Mouse (Mus musculus): ENCODE results near the gene Hapln4. TPM values are rescaled to one million over a fixed set of nuclear protein-coding genes. Genes with fewer than 3 reads are reported as not detected.
A peak's percentile ranks its signal among the peaks of the same experiment; 100 is the strongest.

Gene Hapln4
- polyA plus RNA-seq, 1 experiment from 2014 or later, result 0.56 TPM

DNA sequence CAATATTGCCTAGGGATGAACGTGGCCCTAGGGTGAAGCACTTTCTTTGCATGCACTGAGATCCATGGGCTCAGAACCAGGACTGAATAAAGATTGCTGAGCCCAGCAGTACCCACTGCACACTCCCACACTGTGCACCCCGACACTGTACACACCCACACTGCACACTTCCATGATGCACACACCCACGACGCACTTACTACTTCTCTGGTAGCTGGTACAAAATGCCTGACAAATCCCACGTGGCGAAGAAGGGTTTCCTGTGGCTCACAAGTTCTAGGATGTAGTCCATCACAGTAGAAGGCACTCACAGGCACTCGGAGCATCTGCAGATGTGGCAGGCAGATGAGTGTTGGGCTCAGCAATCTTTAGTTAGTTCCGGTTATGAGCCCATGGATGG lies 41.7 kb downstream of the Hapln4 start:
- H3K27me3 ChIP-seq, result peaks cover 15% of the 10 kb centered on the region
- no peak for ATAC-seq (ENCODE audit: insufficient number of reproducible peaks, low FRiP score, low TSS enrichment, low read depth)
- WGBS, result 60% methylated on average over 8 of the region's 8 CpGs

DNA sequence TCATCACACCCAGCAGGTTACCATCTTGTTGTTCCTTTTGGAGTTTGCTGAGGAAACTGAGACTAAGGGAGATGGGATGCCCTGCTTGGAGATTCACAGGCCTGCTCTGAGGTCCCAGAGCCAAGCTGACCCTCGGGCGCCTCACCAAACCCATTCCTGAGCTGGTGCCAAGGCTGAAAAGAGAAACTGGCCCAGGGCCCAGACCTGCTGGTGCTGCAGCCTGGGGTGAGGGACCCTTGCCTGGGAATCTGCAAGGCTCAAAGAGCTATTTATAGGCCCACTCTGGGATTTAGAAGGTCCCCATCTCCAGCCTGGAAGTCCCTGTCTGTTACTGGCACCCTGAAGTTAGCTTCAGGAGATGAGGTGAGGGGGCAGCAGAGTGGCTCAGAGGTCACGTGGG lies 45.2 kb downstream of the Hapln4 start:
- H3K4me1 ChIP-seq, result peaks cover 10% of the 10 kb centered on the region
- H3K4me3 ChIP-seq (replicated peaks), result no peak overlapping the region
- no peak overlapping the region for H3K4me2 ChIP-seq (replicated peaks)
- no peaks in the 10 kb centered on the region for H3K27me3 ChIP-seq
- WGBS, result 73% methylated on average over 3 of the region's 3 CpGs
- ATAC-seq (ENCODE audit: insufficient number of reproducible peaks, low FRiP score, low TSS enrichment, low read depth), result no peak
- H3K27ac ChIP-seq (replicated peaks), result no peak overlapping the region
- no peaks in the 10 kb centered on the region for H3K9me3 ChIP-seq (replicated peaks)
- H3K36me3 ChIP-seq, result 0 out of 2 replicates have a peak, but pooled peaks cover 12% of the 10 kb centered on the region
- H3K9ac ChIP-seq, result no peak overlapping the region

More for the DNA sequence above, 41.7 kb downstream of the Hapln4 start:
- no peak overlapping the region for H3K4me2 ChIP-seq (replicated peaks)
- no peaks in the 10 kb centered on the region for H3K36me3 ChIP-seq
- H3K9ac ChIP-seq, result no peak overlapping the region
- no peak overlapping the region for H3K27ac ChIP-seq (replicated peaks)
- H3K9me3 ChIP-seq (replicated peaks), result no peaks in the 10 kb centered on the region
- peaks cover 5% of the 10 kb centered on the region; the same call in 1 of the 2 replicates for H3K4me1 ChIP-seq
- no peak overlapping the region for H3K4me3 ChIP-seq (replicated peaks)

GRCm38 (mm10) chr8:70129309-70129952 lies 46.2 kb downstream of the Hapln4 start:
- H3K27ac ChIP-seq (replicated peaks), result no peak overlapping the region
- no peaks in the 10 kb centered on the region for H3K9me3 ChIP-seq (replicated peaks)
- H3K4me1 ChIP-seq, result peaks cover 10% of the 10 kb centered on the region
- ATAC-seq (ENCODE audit: insufficient number of reproducible peaks, low FRiP score, low TSS enrichment, low read depth), result 0 out of 2 replicates have a peak, but pooled peaks have one; percentile 27
- peaks cover 21% of the 10 kb centered on the region for H3K36me3 ChIP-seq
- H3K4me3 ChIP-seq (replicated peaks), result no peak overlapping the region
- no peak overlapping the region for H3K4me2 ChIP-seq (replicated peaks)
- WGBS, result 50% methylated on average over 9 of the region's 9 CpGs
- no peaks in the 10 kb centered on the region for H3K27me3 ChIP-seq
- no peak overlapping the region for H3K9ac ChIP-seq

DNA sequence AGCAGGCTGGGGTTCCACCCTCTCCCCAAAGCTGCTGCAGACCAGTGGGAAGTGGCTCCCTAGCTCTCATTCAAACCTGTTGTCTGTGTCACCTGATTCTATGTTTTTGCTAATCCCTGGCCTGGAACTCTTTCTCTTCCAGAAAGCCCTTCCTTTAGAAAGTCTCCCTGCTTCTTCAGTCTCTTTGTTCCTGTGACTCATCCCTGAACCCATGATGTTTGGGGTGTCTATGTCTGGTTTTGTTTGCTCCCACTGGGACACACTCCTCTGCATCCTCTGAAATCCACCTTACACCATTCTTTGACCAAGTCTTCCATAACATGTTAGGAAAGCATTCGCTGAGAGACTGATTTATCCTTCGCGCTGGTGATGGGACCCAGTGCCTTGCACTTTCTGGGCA lies 46.8 kb downstream of the Hapln4 start:
- 82% methylated on average over 3 of the region's 3 CpGs for WGBS
- Histone ChIP-seq H3K4me2 (replicated peaks) (no peak overlapping the region), H3K27ac (replicated peaks) (no peak overlapping the region), H3K9ac (no peak overlapping the region), H3K4me3 (replicated peaks) (no peak overlapping the region), H3K36me3 (peaks cover 27% of the 10 kb centered on the region), H3K9me3 (replicated peaks) (no peaks in the 10 kb centered on the region), H3K4me1 (peaks cover 10% of the 10 kb centered on the region), H3K27me3 (no peaks in the 10 kb centered on the region)
- no peak for ATAC-seq (ENCODE audit: insufficient number of reproducible peaks, low FRiP score, low TSS enrichment, low read depth)

DNA sequence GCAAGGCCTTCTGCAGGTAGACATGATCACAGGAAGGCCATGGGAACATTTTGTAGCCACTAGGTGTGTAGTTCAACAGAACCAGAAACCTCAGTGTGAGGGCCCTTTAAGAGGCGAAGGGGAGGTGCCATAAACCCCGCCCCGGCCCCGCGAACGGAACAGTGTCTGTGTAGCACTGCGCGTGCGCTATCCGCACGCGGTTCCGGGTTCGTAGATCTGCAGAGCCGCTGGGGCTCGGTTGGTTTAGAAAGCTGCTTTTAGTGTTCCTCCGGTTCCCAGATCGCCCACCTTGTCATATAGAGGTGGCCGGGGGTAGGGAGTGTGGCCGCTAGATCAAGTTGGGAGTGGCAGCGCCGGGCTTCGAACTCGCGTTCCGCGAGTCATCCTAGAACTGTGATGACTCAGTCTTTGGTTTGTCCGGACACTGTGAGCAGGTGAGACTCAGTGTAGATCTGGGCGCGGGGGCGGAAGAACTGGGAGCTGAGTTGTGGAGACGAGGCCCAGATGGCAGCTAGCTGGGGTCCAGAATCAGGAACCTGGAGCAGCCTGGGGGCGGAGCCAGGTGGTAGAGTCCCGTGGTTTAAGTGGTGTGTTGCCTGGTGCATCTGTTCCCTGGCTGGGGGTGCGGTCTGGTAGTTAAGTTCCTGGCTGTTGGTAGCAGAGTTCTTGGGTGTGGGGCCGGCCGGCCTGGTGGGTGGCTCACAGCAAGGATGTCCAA lies 48.1 kb downstream of the Hapln4 start, which contains the start of gene Nr2c2ap:
Nr2c2ap (plus strand) TSS at position 168 of the 718 bp plus-strand sequence.
- H3K4me1 ChIP-seq, result peaks cover 10% of the 10 kb centered on the region
- peak within 1 kb of the TSS; percentile 71 for H3K4me3 ChIP-seq (replicated peaks)
- H3K36me3 ChIP-seq, result peaks cover 39% of the 10 kb centered on the region
- peak within 1 kb of the TSS; percentile 54 for H3K9ac ChIP-seq
- 0 out of 2 replicates have a peak within 1 kb of the TSS, but pooled peaks have one; percentile 36 for H3K27ac ChIP-seq (replicated peaks)
- ATAC-seq (ENCODE audit: insufficient number of reproducible peaks, low FRiP score, low TSS enrichment, low read depth), result peak; percentile 84
- peak within 1 kb of the TSS; percentile 84 for H3K4me2 ChIP-seq (replicated peaks)
- no peaks in the 10 kb centered on the region for H3K9me3 ChIP-seq (replicated peaks)
- WGBS, result 1% methylated on average over 37 of the region's 37 CpGs
- no peaks in the 10 kb centered on the region for H3K27me3 ChIP-seq

- Histone ChIP-seq H3K4me3 (replicated peaks) (no peak overlapping the region), H3K4me1 (peaks cover 19% of the 10 kb centered on the region), H3K27ac (replicated peaks) (no peak overlapping the region), H3K27me3 (no peaks in the 10 kb centered on the region), H3K9me3 (replicated peaks) (no peaks in the 10 kb centered on the region), H3K9ac (no peak overlapping the region), H3K4me2 (replicated peaks) (no peak overlapping the region), H3K36me3 (peaks cover 42% of the 10 kb centered on the region)
- 96% methylated on average over 5 of the region's 5 CpGs for WGBS
- no peak for ATAC-seq (ENCODE audit: insufficient number of reproducible peaks, low FRiP score, low TSS enrichment, low read depth)
These were observed 50.8 kb downstream of the Hapln4 start for GRCm38 (mm10) chr8:70134086-70134485.

- H3K9ac ChIP-seq, result no peak overlapping the region
- H3K4me1 ChIP-seq, result peaks cover 19% of the 10 kb centered on the region
- no peak overlapping the region for H3K4me3 ChIP-seq (replicated peaks)
- H3K36me3 ChIP-seq, result peaks cover 42% of the 10 kb centered on the region
- H3K9me3 ChIP-seq (replicated peaks), result no peaks in the 10 kb centered on the region
- H3K4me2 ChIP-seq (replicated peaks), result no peak overlapping the region
- 89% methylated on average over 9 of the region's 9 CpGs for WGBS
- H3K27me3 ChIP-seq, result no peaks in the 10 kb centered on the region
- ATAC-seq (ENCODE audit: insufficient number of reproducible peaks, low FRiP score, low TSS enrichment, low read depth), result no peak
- no peak overlapping the region for H3K27ac ChIP-seq (replicated peaks)
These were observed 51.7 kb downstream of the Hapln4 start for GRCm38 (mm10) chr8:70134931-70135330.

DNA sequence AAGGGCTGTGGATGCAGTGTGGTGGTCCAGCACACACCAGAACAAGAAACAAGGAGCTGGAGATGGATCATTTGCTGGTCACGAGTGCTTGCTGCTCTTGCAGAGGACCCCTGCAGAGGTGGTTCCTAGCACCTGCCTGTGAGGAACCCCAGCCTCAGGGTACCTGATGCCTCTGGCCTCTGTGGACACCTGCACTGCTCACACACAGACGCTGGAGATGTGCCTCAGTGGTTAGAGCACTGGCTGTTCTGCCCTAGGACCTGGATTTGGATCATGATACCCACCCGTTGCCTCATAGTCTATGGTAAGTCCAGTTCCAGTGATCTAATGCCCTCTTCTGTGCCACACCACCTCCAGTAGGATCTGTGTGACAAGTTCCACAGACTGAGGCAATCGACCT lies 53.3 kb downstream of the Hapln4 start:
- no peaks in the 10 kb centered on the region for H3K27me3 ChIP-seq
- WGBS, result 87% methylated on average over 4 of the region's 4 CpGs
- peaks cover 42% of the 10 kb centered on the region for H3K36me3 ChIP-seq
- H3K27ac ChIP-seq (replicated peaks), result no peak overlapping the region
- H3K9me3 ChIP-seq (replicated peaks), result no peaks in the 10 kb centered on the region
- H3K4me1 ChIP-seq, result peaks cover 25% of the 10 kb centered on the region
- H3K4me2 ChIP-seq (replicated peaks), result no peak overlapping the region
- H3K4me3 ChIP-seq (replicated peaks), result no peak overlapping the region
- no peak overlapping the region for H3K9ac ChIP-seq
- ATAC-seq (ENCODE audit: insufficient number of reproducible peaks, low FRiP score, low TSS enrichment, low read depth), result no peak

- no peaks in the 10 kb centered on the region for H3K9me3 ChIP-seq (replicated peaks)
- H3K27ac ChIP-seq (replicated peaks), result no peak overlapping the region
- peaks cover 47% of the 10 kb centered on the region for H3K36me3 ChIP-seq
- peak overlapping the region; percentile 78 for H3K4me2 ChIP-seq (replicated peaks)
- H3K4me1 ChIP-seq, result peaks cover 21% of the 10 kb centered on the region
- H3K9ac ChIP-seq, result 0 out of 2 replicates have a peak overlapping the region, but pooled peaks have one; percentile 37
- H3K4me3 ChIP-seq (replicated peaks), result peak overlapping the region; percentile 92
- no peak for ATAC-seq (ENCODE audit: insufficient number of reproducible peaks, low FRiP score, low TSS enrichment, low read depth)
- no peaks in the 10 kb centered on the region for H3K27me3 ChIP-seq
- 74% methylated on average over 4 of the region's 4 CpGs for WGBS
These were observed 54.6 kb downstream of the Hapln4 start for GRCm38 (mm10) chr8:70137890-70138289.

- Histone ChIP-seq H3K36me3 (peaks cover 44% of the 10 kb centered on the region), H3K9me3 (replicated peaks) (no peaks in the 10 kb centered on the region), H3K27me3 (no peaks in the 10 kb centered on the region), H3K9ac (peak within 1 kb of the TSS; percentile 93), H3K27ac (replicated peaks) (peak within 1 kb of the TSS; percentile 92), H3K4me1 (peaks cover 21% of the 10 kb centered on the region), H3K4me3 (replicated peaks) (peak within 1 kb of the TSS; percentile 92), H3K4me2 (replicated peaks) (peak within 1 kb of the TSS; percentile 78)
- WGBS, result under 1% methylated on average over 46 of the region's 46 CpGs
- ATAC-seq (ENCODE audit: insufficient number of reproducible peaks, low FRiP score, low TSS enrichment, low read depth), result peak; percentile 98
These were observed 56.0 kb downstream of the Hapln4 start, which contains the start of the genes Rfxank, Borcs8 and Mef2b for GRCm38 (mm10) chr8:70139026-70139857. Gene Rfxank (minus strand): TSS chr8:70139154. Gene Borcs8 (plus strand): TSS chr8:70139499. Gene Mef2b (plus strand): TSS chr8:70139711.

- peaks cover 44% of the 10 kb centered on the region for H3K36me3 ChIP-seq
- no peaks in the 10 kb centered on the region for H3K9me3 ChIP-seq (replicated peaks)
- no peaks in the 10 kb centered on the region for H3K27me3 ChIP-seq
- peak overlapping the region; percentile 93 for H3K9ac ChIP-seq
- H3K4me1 ChIP-seq, result peaks cover 21% of the 10 kb centered on the region
- 10% methylated on average over 9 of the region's 9 CpGs for WGBS
- no peak for ATAC-seq (ENCODE audit: insufficient number of reproducible peaks, low FRiP score, low TSS enrichment, low read depth)
- H3K4me3 ChIP-seq (replicated peaks), result peak overlapping the region; percentile 92
- peak overlapping the region; percentile 78 for H3K4me2 ChIP-seq (replicated peaks)
- H3K27ac ChIP-seq (replicated peaks), result peak overlapping the region; percentile 92
These were observed 56.7 kb downstream of the Hapln4 start for GRCm38 (mm10) chr8:70139981-70140380.
